Mouse (Mus musculus): ENCODE results near the gene Mbd3. TPM values are rescaled to one million over a fixed set of nuclear protein-coding genes. Genes with fewer than 3 reads are reported as not detected.
"Not testable (repeated sequence)": the region's sequence is repeated elsewhere in the genome, so short reads cannot be mapped to it uniquely, and the experiment has no call there.

Gene Mbd3
- polyA plus RNA-seq, 1 experiment from 2014 or later, result 252 TPM

- H3K9ac ChIP-seq (ENCODE audit: low read length); H3K9me3 ChIP-seq (ENCODE audit: control insufficient read depth, low read length); H3K4me3 ChIP-seq (ENCODE audit: low read depth, low read length); H3K36me3 ChIP-seq (ENCODE audit: control insufficient read depth, insufficient read depth, low read length); H3K4me2 ChIP-seq; ATAC-seq (ENCODE audit: low FRiP score); DNase-seq (ENCODE audit: low spot score, missing footprints); H3K27ac ChIP-seq (ENCODE audit: low read depth, low read length): not testable (repeated sequence)
- Histone ChIP-seq H3K27me3 (ENCODE audit: control insufficient read depth, insufficient read depth, low read length) (peaks cover 97% of the 10 kb centered on the region), H3K4me1 (ENCODE audit: control insufficient read depth, insufficient read depth, low read length) (peaks cover 22% of the 10 kb centered on the region)
- 79% methylated on average over 5 of the region's 6 CpGs for WGBS
These were observed 53.4 kb downstream of the Mbd3 start for GRCm38 (mm10) chr10:80345929-80346328.

GRCm38 (mm10) chr10:80345122-80345521, 54.2 kb downstream of the Mbd3 start:
- Histone ChIP-seq H3K27ac (ENCODE audit: low read depth, low read length) (no peak overlapping the region), H3K4me1 (ENCODE audit: control insufficient read depth, insufficient read depth, low read length) (peaks cover 22% of the 10 kb centered on the region), H3K36me3 (ENCODE audit: control insufficient read depth, insufficient read depth, low read length) (no peaks in the 10 kb centered on the region), H3K4me2 (no peak overlapping the region), H3K27me3 (ENCODE audit: control insufficient read depth, insufficient read depth, low read length) (peaks cover 99% of the 10 kb centered on the region), H3K9me3 (ENCODE audit: control insufficient read depth, low read length) (no peaks in the 10 kb centered on the region), H3K4me3 (ENCODE audit: low read depth, low read length) (no peak overlapping the region), H3K9ac (ENCODE audit: low read length) (no peak overlapping the region)
- WGBS, result 1% methylated on average over 16 of the region's 16 CpGs
- ATAC-seq (ENCODE audit: low FRiP score) (no peak), DNase-seq (ENCODE audit: low spot score, missing footprints) (no peak)

GRCm38 (mm10) chr10:80344131-80344661, 55.2 kb downstream of the Mbd3 start:
- no peak for ATAC-seq (ENCODE audit: low FRiP score)
- H3K36me3 ChIP-seq (ENCODE audit: control insufficient read depth, insufficient read depth, low read length), result no peaks in the 10 kb centered on the region
- no peak overlapping the region for H3K27ac ChIP-seq (ENCODE audit: low read depth, low read length)
- peaks cover 90% of the 10 kb centered on the region for H3K27me3 ChIP-seq (ENCODE audit: control insufficient read depth, insufficient read depth, low read length)
- no peak overlapping the region for H3K4me2 ChIP-seq
- H3K9me3 ChIP-seq (ENCODE audit: control insufficient read depth, low read length), result no peaks in the 10 kb centered on the region
- WGBS, result 41% methylated on average over 9 of the region's 9 CpGs
- no peak overlapping the region for H3K4me3 ChIP-seq (ENCODE audit: low read depth, low read length)
- no peak overlapping the region for H3K9ac ChIP-seq (ENCODE audit: low read length)
- peaks cover 22% of the 10 kb centered on the region for H3K4me1 ChIP-seq (ENCODE audit: control insufficient read depth, insufficient read depth, low read length)
- no peak for DNase-seq (ENCODE audit: low spot score, missing footprints)

- H3K36me3 ChIP-seq (ENCODE audit: control insufficient read depth, insufficient read depth, low read length), result no peaks in the 10 kb centered on the region
- H3K27me3 ChIP-seq (ENCODE audit: control insufficient read depth, insufficient read depth, low read length), result peaks cover 83% of the 10 kb centered on the region
- 25% methylated on average over 13 of the region's 13 CpGs for WGBS
- H3K9ac ChIP-seq (ENCODE audit: low read length), result no peak overlapping the region
- H3K4me1 ChIP-seq (ENCODE audit: control insufficient read depth, insufficient read depth, low read length), result peaks cover 19% of the 10 kb centered on the region
- no peak overlapping the region for H3K27ac ChIP-seq (ENCODE audit: low read depth, low read length)
- DNase-seq (ENCODE audit: low spot score, missing footprints) (no peak), ATAC-seq (ENCODE audit: low FRiP score) (peak; percentile 19; the same call in 1 of the 2 replicates)
- peak overlapping the region; percentile 43 for H3K4me2 ChIP-seq
- no peaks in the 10 kb centered on the region for H3K9me3 ChIP-seq (ENCODE audit: control insufficient read depth, low read length)
- peak overlapping the region; percentile 28 for H3K4me3 ChIP-seq (ENCODE audit: low read depth, low read length)
These were observed 55.9 kb downstream of the Mbd3 start for GRCm38 (mm10) chr10:80343425-80343895.

GRCm38 (mm10) chr10:80342749-80343424, 56.5 kb downstream of the Mbd3 start:
- DNase-seq (ENCODE audit: low spot score, missing footprints) (peak; percentile 96), ATAC-seq (ENCODE audit: low FRiP score) (peak; percentile 68)
- H3K9me3 ChIP-seq (ENCODE audit: control insufficient read depth, low read length), result no peaks in the 10 kb centered on the region
- peak overlapping the region; percentile 28 for H3K4me3 ChIP-seq (ENCODE audit: low read depth, low read length)
- H3K9ac ChIP-seq (ENCODE audit: low read length), result no peak overlapping the region
- under 1% methylated on average over 30 of the region's 33 CpGs for WGBS
- H3K36me3 ChIP-seq (ENCODE audit: control insufficient read depth, insufficient read depth, low read length), result no peaks in the 10 kb centered on the region
- H3K4me1 ChIP-seq (ENCODE audit: control insufficient read depth, insufficient read depth, low read length), result peaks cover 19% of the 10 kb centered on the region
- peak overlapping the region; percentile 43 for H3K4me2 ChIP-seq
- no peak overlapping the region for H3K27ac ChIP-seq (ENCODE audit: low read depth, low read length)
- H3K27me3 ChIP-seq (ENCODE audit: control insufficient read depth, insufficient read depth, low read length), result peaks cover 77% of the 10 kb centered on the region

Small RNA genes within 50 kb of the gene (microRNA-seq; reads per million reads assigned to microRNA genes)
- gene Gm22721, result not detected

Other genes with a start within 250 kb of the Mbd3 start
- gene Cirbp, start 233.6 kb downstream of the Mbd3 start, polyA plus RNA-seq (2014; fragmentation: Nextera tagmentation; extraction: Ambion mirVana), result 81.5 and 87.1 TPM in 2 replicates
- gene 1600002K03Rik, start 226.6 kb downstream of the Mbd3 start, polyA plus RNA-seq (2014; fragmentation: Nextera tagmentation; extraction: Ambion mirVana), result 8.0 and 8.7 TPM in 2 replicates
- gene Efna2, start 220.1 kb downstream of the Mbd3 start, polyA plus RNA-seq (2014; fragmentation: Nextera tagmentation; extraction: Ambion mirVana), result 78.1 and 91.7 TPM in 2 replicates
- gene Mum1, start 173.1 kb downstream of the Mbd3 start, polyA plus RNA-seq (2014; fragmentation: Nextera tagmentation; extraction: Ambion mirVana), result 134 and 142 TPM in 2 replicates
- gene Ndufs7, start 150.4 kb downstream of the Mbd3 start, polyA plus RNA-seq (2014; fragmentation: Nextera tagmentation; extraction: Ambion mirVana), result 209 and 229 TPM in 2 replicates
- 24.6 and 28.9 TPM in 2 replicates for gene Gamt, start 138.5 kb downstream of the Mbd3 start, polyA plus RNA-seq (2014; fragmentation: Nextera tagmentation; extraction: Ambion mirVana)
- 37.8 and 42.6 TPM in 2 replicates for gene Dazap1, start 138.1 kb downstream of the Mbd3 start, polyA plus RNA-seq (2014; fragmentation: Nextera tagmentation; extraction: Ambion mirVana)
- 752 and 845 TPM in 2 replicates for gene Rps15, start 107.1 kb downstream of the Mbd3 start, polyA plus RNA-seq (2014; fragmentation: Nextera tagmentation; extraction: Ambion mirVana)
- gene Apc2, start 103.6 kb downstream of the Mbd3 start, polyA plus RNA-seq (2014; fragmentation: Nextera tagmentation; extraction: Ambion mirVana), result 63.4 and 66.5 TPM in 2 replicates
- gene 2310011J03Rik, start 79.0 kb downstream of the Mbd3 start, polyA plus RNA-seq (2014; fragmentation: Nextera tagmentation; extraction: Ambion mirVana), result 36.2 and 40.8 TPM in 2 replicates
- gene Pcsk4, start 70.1 kb downstream of the Mbd3 start, polyA plus RNA-seq (2014; fragmentation: Nextera tagmentation; extraction: Ambion mirVana), result 1.5 and 1.8 TPM in 2 replicates
- gene Reep6, start 69.6 kb downstream of the Mbd3 start, polyA plus RNA-seq (2014; fragmentation: Nextera tagmentation; extraction: Ambion mirVana), result 4.0 and 4.5 TPM in 2 replicates
- gene Adamtsl5, start 51.1 kb downstream of the Mbd3 start, polyA plus RNA-seq (2014; fragmentation: Nextera tagmentation; extraction: Ambion mirVana), result 0.11 and 0.31 TPM in 2 replicates
- 0.05 and 0.22 TPM in 2 replicates for gene Plk5, start 43.1 kb downstream of the Mbd3 start, polyA plus RNA-seq (2014; fragmentation: Nextera tagmentation; extraction: Ambion mirVana)
- gene Mex3d, start 11.9 kb downstream of the Mbd3 start, polyA plus RNA-seq (2014; fragmentation: Nextera tagmentation; extraction: Ambion mirVana), result 11.8 and 12.4 TPM in 2 replicates
- 404 and 476 TPM in 2 replicates for gene Uqcr11, start 7.3 kb upstream of the Mbd3 start, polyA plus RNA-seq (2014; fragmentation: Nextera tagmentation; extraction: Ambion mirVana)
- gene Tcf3, start 34.1 kb upstream of the Mbd3 start, polyA plus RNA-seq (2014; fragmentation: Nextera tagmentation; extraction: Ambion mirVana), result 135 and 154 TPM in 2 replicates
- 2.7 and 2.8 TPM in 2 replicates for gene Onecut3, start 95.3 kb upstream of the Mbd3 start, polyA plus RNA-seq (2014; fragmentation: Nextera tagmentation; extraction: Ambion mirVana)
- 0.81 and 1.2 TPM in 2 replicates for gene Atp8b3, start 139.6 kb upstream of the Mbd3 start, polyA plus RNA-seq (2014; fragmentation: Nextera tagmentation; extraction: Ambion mirVana)
- 21.6 and 23.5 TPM in 2 replicates for gene Rexo1, start 162.0 kb upstream of the Mbd3 start, polyA plus RNA-seq (2014; fragmentation: Nextera tagmentation; extraction: Ambion mirVana)
- 3.1 and 3.2 TPM in 2 replicates for gene Klf16, start 177.8 kb upstream of the Mbd3 start, polyA plus RNA-seq (2014; fragmentation: Nextera tagmentation; extraction: Ambion mirVana)
- gene Abhd17a, start 190.8 kb upstream of the Mbd3 start, polyA plus RNA-seq (2014; fragmentation: Nextera tagmentation; extraction: Ambion mirVana), result 90.8 and 109 TPM in 2 replicates
- gene Scamp4, start 203.3 kb upstream of the Mbd3 start, polyA plus RNA-seq (2014; fragmentation: Nextera tagmentation; extraction: Ambion mirVana), result 60.2 and 62.3 TPM in 2 replicates
- 5.4 and 6.9 TPM in 2 replicates for gene Adat3, start 203.3 kb upstream of the Mbd3 start, polyA plus RNA-seq (2014; fragmentation: Nextera tagmentation; extraction: Ambion mirVana)
- gene Gm49322, start 206.5 kb upstream of the Mbd3 start, polyA plus RNA-seq (2014; fragmentation: Nextera tagmentation; extraction: Ambion mirVana), result 1.9 and 2.2 TPM in 2 replicates
- gene Csnk1g2, start 223.3 kb upstream of the Mbd3 start, polyA plus RNA-seq (2014; fragmentation: Nextera tagmentation; extraction: Ambion mirVana), result 73.6 and 86.9 TPM in 2 replicates

Measured in midbrain, embryonic 11.5 days (tissue).